Mouse (Mus musculus) c-Kit-positive CD71-negative TER-119-negative erythroid progenitor cells, embryonic 14.5 days (primary cell): ENCODE measurements around the gene Susd3.

Source experiments
- DNase-seq: peaks from one replicate; pipeline ENCODE4 v3.0.0-alpha.2; 2013; ENCODE audit warnings: low read depth

Gene Susd3

DNA sequence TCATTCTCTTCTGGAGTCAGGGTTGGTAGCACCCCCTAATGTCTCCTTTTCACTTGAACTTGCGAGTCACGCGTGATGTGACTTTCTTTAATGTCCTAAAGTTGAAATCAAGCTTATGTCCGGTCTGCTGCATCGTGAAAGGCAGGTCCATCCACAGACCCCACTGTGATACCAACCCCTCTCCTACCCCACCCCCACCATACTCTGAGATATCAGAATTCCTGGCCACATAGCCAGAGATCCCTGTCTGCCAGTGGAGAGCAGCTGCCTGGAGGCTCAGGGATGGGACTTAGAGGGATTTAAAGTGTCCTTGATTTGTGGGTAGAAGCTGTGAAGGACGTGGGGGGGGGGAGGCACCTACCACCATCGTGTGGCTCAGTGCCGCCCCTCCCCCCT, at the start of gene Susd3:
Gene Susd3 (minus strand): TSS at position 240 of the 396 bp plus-strand sequence.
- DNase-seq = no peak

DNA sequence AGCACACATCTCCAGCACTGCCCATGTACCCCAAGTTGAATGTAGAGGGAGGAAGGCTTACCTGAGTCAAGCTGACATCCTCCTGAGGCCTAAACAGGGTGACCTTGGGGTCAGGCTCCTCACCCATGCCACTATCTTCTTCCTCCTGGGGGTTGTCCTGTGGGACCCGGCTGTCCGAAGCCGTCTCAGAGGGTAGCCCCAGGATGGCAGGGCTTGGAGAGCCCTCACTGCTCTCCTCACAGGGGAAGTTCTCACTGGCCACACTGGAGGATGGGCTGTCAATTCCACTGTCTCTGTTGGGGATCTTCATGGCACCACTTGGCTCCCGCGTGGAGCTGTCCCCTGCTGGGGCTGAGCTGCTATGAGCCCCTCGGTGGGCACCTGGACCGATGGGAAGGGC, 47.8 kb upstream of the Susd3 start:
- no peak for DNase-seq

DNA sequence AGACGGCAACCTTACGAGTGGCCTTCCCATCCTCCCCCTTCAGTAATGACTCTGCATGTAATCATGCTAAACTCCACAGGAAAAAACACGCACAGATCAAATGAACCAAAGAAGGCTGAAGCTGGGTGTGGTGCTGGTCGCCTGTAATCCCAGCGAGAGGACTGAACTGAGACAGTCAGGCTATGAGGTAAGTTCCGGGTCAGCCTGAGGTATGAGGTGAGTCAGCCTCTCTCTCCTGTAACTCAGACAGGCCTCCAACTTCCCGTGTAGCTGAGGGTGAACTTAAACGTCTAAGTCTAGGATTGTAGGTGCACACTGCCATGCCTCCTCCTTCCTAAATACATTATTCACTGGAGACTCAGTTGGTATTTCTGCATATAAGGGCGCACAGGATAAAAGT, 45.6 kb upstream of the Susd3 start:
- no peak for DNase-seq

DNA sequence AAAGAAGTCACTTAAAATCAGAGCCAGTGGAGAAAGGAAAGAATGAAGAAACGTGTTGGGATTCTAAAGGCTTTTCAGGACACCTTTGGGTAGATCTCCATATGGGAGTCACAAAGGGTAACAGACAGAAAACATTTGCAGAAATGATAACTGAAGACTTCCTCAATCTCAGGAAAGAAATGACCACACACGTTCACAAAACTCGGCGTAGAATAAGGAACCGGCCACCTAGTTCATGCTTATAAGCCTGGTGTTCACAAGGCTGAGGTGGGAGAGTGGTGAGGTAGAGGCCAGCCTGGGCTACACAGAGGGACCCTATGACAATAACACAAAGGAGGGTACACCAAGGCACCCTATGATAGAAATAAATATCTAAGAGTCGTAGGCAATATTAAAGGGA, 43.4 kb upstream of the Susd3 start:
- no peak for DNase-seq

DNA sequence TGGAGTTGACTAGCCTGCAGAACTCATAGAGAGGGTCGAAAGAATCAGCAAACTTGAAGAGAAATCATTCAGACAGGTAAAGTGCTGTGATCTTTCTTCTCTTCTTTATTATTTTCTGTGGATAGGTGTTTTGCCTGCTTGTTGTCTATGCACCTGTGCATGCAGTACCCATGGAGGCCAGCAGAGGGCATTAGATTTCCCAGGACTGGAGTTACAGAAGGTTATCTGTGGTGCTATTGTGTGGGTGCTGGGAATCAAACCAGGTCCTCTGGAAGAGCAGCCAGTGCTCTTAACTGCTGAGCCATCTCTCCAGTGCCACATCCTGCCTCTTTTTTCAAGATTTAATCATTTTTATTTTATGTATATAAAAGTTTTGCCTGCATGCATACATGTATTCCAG, 42.9 kb upstream of the Susd3 start:
- no peak for DNase-seq

DNA sequence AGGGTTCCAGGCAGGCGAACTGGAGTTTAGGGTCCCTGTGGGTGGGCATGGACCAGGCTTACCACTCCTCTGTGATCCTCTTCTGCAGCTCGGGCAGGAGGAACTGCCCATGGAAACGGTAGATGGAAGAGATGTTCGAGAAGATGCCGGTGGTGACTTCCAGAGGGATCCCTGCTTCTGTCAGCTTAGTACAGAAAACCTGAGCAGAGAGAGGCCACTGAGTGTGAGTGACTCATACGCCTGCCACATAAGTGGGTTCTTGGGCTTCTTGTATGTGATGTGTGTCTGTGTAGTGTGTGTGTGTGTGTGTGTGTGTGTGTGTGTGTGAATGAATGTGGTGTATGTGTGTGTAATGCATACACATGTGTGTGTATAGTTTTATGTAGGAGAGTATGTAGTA, 38.7 kb upstream of the Susd3 start:
- DNase-seq = no peak

DNA sequence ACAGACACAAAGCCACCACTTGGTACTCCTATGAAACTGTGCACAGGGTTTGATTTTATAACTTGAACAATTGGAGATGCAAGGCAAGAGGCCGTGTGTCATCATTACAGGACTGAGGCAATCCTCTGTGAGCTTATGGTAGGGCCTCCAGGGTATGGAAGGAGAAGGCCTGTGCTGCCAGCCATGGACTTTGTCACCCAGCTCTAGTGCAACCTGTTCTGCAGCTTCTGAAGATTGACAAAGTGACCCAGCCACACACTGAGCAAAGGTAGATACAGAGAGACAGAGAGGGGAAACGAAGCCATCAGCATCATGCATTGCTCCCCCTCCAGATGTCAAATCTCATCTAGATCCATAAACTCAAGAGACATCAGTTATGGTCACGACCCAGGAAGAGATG, 38.2 kb upstream of the Susd3 start:
- no peak for DNase-seq

DNA sequence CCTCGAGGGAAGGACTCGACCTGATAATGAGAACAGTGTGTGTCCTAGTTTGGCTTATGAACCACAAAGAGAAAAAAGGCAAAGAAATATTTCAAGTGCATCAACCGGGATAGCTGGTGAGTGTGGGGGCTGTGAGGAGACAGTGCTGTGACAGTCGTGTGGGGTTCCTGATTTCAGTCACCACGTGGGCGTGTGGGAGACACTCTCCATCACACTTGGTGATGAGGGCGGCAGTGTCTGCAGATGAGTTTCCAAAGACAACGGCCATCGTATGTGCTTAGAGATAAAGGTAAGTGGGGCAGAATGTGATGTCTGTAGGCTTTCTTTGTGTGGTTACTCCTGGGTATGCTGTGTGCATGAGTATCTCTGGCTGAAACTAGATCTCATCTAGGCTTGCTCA, 35.2 kb upstream of the Susd3 start:
- no peak for DNase-seq

DNA sequence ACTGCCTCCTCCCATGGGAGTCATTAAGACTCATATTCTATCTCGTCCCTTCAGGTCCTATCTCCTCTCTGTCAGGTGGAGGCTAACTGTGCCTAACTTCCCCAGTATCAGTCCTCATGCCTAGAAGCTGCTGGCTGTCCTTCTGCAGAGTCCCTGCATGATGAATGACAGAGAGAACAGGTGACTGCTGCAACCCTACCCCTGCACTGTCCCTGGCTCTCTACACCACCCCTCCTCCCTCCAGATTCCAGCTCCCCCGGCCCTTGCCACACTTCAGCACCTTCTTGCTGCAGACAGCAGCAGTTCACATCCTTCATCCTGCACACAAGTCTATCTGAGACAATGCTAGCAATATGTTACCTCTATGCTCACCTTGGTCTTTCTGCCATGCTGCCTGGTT, 33.7 kb upstream of the Susd3 start:
- no peak for DNase-seq

DNA sequence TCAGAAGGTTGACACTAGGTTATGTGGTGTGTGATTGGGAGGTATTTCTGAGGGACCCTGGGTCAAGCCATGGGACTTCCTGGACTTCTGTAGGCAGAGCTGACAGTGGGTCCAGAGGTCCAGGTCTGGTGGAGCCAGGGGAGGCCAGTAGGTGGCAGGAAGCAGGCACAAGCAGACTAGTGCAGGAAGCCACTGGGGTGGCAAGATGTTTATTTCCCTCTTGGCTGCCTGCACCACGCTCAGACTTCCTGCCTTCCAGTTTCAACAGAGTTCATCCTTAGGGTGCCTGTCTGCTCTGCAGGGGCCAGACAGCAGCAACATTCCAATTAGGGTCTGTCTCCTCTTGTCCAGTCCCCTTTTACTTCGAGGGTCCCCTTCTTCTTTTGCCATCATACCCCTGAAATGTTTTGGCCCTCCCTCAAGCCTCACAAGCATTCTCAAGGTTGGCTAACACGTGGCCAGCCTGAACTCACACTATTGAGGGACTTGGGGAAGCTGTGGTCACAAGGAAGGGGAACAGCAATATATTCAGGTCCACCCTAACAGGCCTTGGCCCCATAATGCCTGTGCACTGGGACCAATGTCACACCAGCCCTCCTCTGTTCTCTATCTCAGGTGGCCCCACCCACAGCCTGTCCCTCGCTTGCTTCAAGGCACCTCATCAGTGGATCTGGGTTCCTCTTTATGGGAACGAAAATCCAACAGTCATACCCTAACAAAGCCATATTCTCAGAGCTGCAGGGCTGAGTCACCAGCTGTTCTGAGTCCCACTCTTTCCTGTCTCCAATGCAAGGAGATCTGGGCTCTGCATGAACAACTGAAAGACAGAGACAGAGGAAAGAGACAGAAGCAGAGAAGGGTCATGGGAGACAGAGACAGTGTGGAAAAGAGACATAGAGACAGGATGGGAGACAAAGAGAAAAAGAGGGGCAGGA, 23.6 kb upstream of the Susd3 start:
- no peak for DNase-seq

DNA sequence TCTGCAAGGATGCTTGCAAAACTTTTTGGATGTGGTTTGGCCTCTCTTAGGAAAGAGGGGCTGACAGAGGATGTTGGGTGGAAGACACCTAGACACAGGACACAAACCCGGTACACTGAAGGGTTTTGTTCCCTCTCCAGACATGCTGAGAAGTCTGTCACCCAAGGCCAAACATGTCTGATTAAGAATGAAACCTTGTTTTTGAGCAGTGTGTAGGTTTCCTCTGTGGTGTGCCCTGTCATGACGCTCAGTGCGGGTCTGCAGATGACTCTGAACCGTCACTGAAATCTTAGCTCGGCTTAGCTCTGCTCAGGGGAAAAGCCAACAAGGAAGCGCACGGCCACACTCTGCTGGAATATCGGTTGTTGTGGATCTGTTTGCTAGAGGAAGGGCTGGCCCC, 22.0 kb upstream of the Susd3 start:
- no peak for DNase-seq

DNA sequence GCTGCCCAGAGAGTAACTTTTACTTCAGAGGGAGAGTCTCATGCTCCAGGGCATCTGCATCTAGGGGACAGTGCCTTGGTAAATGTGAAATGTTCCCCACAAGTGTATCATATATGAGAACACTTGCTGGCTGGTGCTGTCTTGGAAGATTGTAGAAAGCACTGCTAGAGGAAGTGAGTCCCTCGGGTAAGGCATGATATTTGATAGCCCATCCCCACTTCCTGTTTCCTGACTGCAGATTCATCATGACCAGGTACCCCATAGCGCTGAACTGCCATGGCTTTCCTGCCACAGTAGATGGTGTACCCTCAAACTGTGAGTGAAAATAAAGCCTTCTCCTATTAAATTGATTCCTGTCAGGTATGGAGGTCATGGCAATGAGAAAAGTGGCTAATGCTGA, 19.1 kb upstream of the Susd3 start:
- DNase-seq = no peak

DNA sequence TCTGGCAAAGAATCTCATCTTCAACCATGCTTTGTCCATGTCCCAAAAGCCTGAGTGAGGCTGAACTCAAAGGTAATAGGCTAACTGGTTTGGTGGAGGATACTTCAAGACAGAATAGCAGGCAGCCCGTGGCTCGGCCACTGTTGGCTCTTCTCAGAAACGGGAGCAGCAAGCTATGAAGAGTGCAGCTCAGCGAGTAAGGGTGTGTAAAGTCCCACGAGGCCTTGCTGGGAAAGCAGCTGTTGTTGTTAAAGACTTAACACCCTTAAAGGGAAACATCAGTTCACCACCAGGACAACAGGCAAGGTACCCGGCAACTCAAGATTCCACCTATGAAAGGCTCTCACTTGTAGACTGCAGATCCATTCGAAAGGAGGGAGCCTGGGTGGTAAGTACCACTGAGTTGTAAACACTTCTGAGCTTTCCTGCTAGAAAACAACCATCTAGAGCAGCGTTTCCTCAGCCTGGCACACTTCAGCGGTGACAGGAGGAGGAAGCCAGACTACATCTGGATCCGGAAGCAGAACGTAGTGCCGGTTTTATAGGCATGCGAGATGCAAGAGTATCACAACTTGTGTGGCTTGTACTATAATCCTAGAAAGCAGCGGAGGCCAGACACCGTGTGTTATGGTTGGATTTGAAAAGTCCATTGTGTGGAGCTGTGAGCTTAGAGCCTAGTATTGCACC, 11.7 kb upstream of the Susd3 start:
- no peak for DNase-seq

DNA sequence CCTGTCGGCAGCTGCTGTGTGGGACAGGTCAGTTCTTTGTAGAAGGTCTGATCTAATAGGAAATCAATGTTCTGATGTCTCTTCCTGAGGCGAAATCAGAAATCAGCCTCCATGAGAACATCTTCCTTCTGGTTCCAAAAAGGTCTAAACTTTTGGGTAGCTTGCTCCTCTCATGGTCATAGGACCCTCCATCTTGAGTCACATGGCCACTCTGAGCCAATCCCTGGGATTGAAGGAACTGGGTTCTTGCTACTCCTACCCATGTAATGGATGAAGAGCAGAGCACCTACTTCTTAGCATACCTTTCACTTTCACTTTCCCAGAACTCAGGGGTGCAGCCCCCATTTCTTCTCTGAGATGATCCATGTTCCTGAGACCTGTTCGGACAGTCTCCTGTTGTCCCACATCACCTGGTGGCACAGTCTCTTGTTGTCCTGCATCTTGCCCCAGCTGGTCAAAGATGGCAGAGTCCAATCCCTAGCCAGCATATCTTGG, 9.4 kb upstream of the Susd3 start:
- no peak for DNase-seq

DNA sequence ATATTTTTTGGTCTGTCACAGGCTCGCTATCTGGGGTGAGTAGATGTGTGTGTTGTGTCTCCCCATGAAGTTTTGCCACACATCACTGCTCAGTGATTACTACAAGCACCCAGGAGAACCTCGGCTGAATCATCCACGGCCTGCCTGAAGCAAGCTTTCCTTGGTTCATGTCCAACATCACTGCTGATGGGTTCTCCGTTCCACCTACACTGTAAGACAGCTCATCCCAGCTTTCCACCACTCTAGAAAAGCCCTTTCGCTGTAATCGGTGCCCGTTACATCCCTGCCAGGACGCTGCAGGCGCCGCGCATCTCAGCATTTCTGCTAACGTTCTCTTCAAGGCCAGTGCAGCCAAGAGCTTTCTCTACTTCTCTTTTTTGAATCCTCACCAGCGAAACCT, 4.2 kb upstream of the Susd3 start:
- DNase-seq = no peak

DNA sequence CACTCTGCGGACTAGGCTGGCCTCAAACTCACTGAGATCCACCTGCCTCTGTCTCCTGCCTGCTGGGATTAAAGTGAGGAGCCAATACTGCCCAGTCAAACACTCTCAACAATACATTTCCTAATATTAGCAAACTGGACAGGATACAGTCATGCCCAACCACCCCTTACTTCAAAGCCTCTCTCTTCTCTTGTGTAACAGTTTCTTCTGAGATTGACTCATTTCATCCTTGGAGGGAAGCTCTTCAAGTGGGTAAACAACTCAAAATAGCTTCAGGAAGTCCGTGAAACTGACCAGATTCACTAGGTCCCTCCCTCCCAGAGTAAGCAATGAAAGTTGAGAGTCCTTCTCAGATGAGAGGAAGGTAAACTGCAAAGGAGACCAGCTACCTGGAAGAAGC, 3.6 kb upstream of the Susd3 start:
- no peak for DNase-seq

DNA sequence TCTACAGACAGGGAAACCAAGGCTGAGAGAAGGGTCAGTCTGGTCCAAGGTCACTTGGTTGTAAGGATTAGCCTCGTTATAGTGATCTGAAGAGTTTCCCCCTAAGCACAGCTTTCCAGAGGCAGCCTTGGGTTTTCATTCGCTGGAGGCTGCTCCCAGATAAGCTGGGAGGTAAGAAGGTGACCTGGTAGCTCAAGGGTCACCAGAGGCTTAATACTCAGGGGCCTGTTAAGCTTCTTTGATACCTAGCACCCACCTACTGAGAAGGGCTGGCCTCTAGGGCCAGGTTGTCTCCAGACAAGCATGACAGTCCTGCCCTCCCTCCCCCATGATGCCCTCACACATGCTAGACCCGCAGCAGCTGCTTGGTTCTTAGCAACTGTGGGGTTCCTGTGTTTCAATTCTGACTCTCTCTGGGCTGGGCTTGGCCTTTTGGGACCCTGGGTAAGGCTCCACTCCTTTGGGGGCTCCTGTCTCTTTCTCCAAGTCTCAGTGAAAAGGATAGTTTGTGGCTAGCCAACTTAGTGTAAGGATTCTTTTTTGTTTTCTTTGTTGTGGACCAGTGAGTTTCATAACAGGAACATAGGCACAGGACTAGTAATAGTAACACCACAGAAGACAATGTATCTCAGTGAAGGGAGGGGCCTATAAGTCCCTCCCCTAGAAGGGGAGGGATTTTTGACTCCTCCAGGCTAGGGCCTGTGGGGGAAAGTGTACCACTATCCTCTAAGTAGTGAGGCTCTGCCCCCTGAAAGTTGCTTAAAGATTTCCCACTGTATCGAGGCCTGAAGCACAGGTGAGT, 2.4 kb upstream of the Susd3 start:
- DNase-seq = no peak

DNA sequence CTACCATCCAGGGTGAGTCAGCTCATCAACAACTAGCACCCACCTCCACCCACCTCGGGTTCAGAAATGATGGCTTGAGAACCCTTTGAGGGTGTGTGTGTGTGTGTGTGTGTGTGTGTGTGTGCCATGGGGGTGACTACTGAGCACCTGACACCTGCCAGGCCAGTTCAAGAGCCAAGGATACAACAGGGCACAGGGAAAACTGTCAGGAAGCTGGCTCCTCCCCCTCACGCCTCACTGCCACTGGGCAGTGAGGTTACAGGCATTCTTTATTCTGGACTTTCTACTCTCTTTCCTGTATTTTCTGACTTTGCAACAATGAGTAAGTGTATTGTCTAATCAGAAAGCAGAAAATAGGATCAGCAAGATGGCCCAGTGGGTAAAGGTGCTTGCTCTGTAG, 1.1 kb upstream of the Susd3 start:
- DNase-seq = no peak

DNA sequence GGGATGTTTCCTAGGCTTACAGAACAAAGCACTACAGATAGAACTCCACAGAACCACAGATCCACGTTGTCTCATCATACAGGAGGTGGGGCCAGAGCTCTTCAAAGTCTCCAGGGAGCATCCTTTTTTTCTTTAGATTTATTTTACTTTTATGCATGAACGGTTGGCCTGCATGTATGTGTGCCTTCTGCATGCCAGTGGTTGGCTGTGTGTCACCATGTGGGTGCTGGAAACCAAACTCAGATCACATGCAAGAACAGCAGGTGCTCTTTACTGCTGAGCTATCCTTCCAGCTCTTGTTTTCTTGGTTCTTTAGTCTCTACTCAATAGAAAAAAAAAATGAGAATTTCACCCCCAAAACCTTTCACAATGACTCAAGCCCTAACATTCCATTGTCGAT, 417 bp upstream of the Susd3 start:
- DNase-seq = no peak

DNA sequence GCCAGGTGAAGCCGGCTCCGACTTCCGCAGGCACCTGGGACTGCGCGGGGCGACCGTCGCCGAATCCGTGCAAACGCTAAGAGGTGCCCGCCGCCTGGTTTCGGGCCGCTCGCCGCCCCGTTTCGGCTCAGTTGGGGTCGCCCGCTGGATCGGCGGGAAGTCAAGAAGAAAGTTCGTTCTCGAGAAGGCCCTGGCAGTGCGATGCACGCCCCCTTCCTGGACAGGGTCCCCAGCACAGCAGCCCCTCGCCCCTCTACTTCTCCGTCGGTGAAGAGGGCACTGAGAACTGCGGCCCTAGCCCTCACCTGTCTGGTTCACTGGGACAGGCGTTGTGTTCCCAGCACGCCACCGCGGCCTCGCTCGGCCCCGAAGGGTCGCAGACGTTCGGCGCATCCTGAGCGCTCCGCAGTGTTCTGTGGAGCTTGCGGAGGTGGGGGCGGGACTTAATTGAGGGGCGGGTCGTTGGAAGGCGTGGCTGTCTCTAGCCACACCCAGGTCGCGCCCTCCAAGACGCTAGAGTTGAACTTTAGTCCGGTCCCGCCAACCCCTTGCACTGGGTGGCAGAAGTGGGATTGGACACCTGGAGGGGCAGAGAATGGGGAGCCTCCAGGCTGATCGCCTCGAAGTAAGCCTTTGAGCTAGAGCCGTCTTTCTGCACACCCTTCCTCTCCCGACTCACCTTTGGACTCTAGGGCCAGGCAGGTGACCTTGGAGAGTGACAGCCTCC, 603 bp downstream of the Susd3 start:
- peak; percentile 50 for DNase-seq

DNA sequence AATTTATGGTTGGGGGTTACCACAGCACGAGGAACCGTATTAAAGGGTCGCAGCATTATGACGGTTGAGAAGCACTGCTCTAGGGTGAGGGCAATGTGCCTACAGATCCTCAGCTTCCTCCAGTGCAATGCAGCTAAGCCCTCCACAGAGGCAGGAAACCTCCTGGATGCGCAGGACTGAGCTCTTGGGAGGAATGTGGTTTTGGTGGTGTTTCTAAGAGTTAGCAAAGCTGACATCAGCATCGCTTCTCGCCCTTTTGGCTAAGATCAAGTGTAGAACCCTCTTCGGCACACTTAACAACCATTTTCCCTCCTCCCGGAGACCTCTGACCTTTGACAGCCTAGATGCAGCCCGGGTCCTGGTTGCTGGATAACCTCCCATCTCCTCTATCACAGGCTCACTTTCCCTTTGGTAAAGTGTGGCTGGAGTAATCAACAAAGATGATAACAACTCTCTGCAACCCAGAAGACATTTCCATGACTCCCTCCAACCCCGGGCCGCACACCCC, 1.2 kb downstream of the Susd3 start:
- no peak for DNase-seq

DNA sequence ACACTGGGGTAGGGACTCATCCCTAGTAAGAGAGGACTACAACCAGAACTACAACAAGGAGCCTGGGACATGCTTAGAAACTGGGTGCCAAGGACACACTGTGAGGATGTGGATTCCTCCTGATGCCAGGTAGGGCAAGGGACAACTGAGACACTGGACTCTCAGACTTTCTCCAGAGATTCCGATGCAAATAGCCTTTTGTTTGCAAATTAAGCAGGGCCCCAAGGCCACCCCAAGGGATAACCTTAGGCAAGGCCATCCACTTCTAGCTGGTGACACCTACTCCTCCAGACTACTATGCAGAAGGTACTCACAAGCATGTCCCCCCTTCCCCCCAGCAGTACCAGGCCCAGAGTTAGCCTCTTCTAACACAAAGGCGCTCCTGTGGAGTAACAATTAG, 1.9 kb downstream of the Susd3 start:
- DNase-seq = no peak
